Mouse (Mus musculus) myocyte (in vitro differentiated cells): ENCODE measurements around the gene Tmx2.

ENCODE experiments used
- MAX ChIP-seq: IDR thresholded peaks from one replicate; pipeline ENCODE4 v1.6.1; 2011; ENCODE audit warnings: low read depth, mild to moderate bottlenecking, control low read depth
- USF1 ChIP-seq: IDR thresholded peaks from one replicate; pipeline ENCODE4 v1.6.1; 2011; ENCODE audit warnings: low read depth, mild to moderate bottlenecking, control low read depth, moderate library complexity

DNA sequence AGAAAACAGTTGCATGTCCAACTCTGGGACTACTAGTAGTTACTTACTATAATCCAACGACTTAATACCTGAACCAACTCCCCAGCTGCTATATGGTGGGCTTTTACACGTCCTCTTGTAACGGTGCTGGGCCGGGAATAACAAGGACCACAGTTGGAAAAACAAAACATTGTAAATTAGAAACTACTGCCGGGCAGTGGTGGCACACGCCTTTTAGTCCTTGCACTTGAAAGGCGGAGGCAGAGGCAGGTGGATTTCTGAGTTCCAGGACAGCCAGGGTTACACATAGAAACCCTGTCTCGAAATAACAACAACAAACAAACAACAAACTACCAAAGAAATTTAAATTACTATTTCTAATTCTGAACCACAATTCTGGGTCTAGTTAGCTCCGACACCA, 47.8 kb upstream of the Tmx2 start:
- no peak for TF ChIP-seq USF1
- TF ChIP-seq MAX: no peak
